Mouse (Mus musculus) embryonic facial prominence, embryonic 13.5 days (tissue): ENCODE results near the gene Itpr1. TPM values are rescaled to one million over a fixed set of nuclear protein-coding genes. Genes with fewer than 3 reads are reported as not detected.

ENCODE experiments used
- ATAC-seq: fragments of 200-750 bp; cut with Nextera tagmentation; 2 replicates; pipeline ENCODE4 v1.8.0; 2017; ENCODE audit warnings: low read depth; ENCODE audit not compliant: insufficient number of reproducible peaks, insufficient read depth, low FRiP score, low TSS enrichment
- H3K27ac ChIP-seq: fragments of 300-500 bp; sonication (generic); 2 replicates; pipeline ENCODE4 v1.5.1; 2015; ENCODE audit warnings: moderate library complexity, mild to moderate bottlenecking, inconsistent platforms
- H3K27me3 ChIP-seq: fragments of 300-500 bp; sonication (generic); 2 replicates; pipeline ENCODE4 v1.6.1; 2015; ENCODE audit warnings: mild to moderate bottlenecking, inconsistent platforms
- H3K36me3 ChIP-seq: fragments of 300-500 bp; sonication (generic); 2 replicates; pipeline ENCODE4 v1.6.1; 2015; ENCODE audit warnings: mild to moderate bottlenecking, inconsistent platforms
- H3K4me1 ChIP-seq: fragments of 300-500 bp; sonication (generic); 2 replicates; pipeline ENCODE4 v1.6.1; 2015; ENCODE audit warnings: inconsistent platforms
- H3K4me2 ChIP-seq: fragments of 300-500 bp; sonication (generic); 2 replicates; pipeline ENCODE4 v1.6.1; 2015; ENCODE audit warnings: moderate library complexity, mild to moderate bottlenecking, inconsistent platforms
- H3K4me3 ChIP-seq: fragments of 300-500 bp; sonication (generic); 2 replicates; pipeline ENCODE4 v1.5.1; 2015; ENCODE audit warnings: mild to moderate bottlenecking, inconsistent platforms
- H3K9ac ChIP-seq: fragments of 300-500 bp; sonication (generic); 2 replicates; pipeline ENCODE4 v1.6.1; 2015; ENCODE audit warnings: mild to moderate bottlenecking, inconsistent platforms
- H3K9me3 ChIP-seq: fragments of 300-500 bp; sonication (generic); 2 replicates; pipeline ENCODE4 v1.6.1; 2016; ENCODE audit warnings: inconsistent platforms
- WGBS: fragments of 180-500 bp; shearing (Covaris S2); methylation state at CpG from one replicate; pipeline ENCODE4 v1.1.7; 2015; ENCODE audit warnings: mixed read lengths; 5-methylcytosine and 5-hydroxymethylcytosine counted together
- polyA plus RNA-seq: library from polyadenylated mRNA; unstranded; fragments of >200 nt; fragmentation: Nextera tagmentation; extraction: Ambion mirVana; gene quantifications from 2 replicates; pipeline ENCODE4 v1.2.1, GENCODE M21; 2015

Itpr1 gene
- polyA plus RNA-seq, 1 experiment from 2014 or later: 7.8 TPM

GRCm38 (mm10) chr6:108379041-108379440 is 166.1 kb downstream of the Itpr1 start:
- 76% methylated on average over 3 of the region's 3 CpGs for WGBS
- H3K9ac ChIP-seq: no peak overlapping the region
- ATAC-seq: no peak

DNA sequence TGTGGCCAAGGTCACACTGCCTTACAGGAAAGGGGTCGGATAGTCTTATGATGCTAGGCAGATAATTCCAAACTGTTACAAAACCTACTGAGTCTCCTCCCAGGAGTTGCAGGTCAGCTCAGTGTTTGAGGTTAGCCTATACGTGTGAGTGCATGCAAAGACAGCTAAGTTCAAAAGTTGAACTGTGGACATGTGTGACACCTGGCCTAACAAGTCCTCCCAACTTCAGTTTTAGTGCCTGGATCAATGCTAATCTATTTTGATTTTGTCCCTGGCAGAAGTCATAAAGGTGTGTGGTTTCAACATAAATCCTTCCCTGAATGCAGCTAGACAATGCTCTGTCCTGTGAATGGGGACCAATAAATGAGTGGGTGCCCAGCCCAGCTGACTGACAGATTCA is 167.3 kb downstream of the Itpr1 start:
- Histone ChIP-seq H3K36me3 (peaks cover 37% of the 10 kb centered on the region), H3K9me3 (no peaks in the 10 kb centered on the region), H3K27ac (no peak overlapping the region), H3K27me3 (no peaks in the 10 kb centered on the region), H3K9ac (no peak overlapping the region), H3K4me1 (no peaks in the 10 kb centered on the region), H3K4me2 (no peak overlapping the region), H3K4me3 (no peak overlapping the region)
- WGBS: 71% methylated on average over 2 of the region's 2 CpGs
- ATAC-seq: no peak

More at GRCm38 (mm10) chr6:108379041-108379440, 166.1 kb downstream of the Itpr1 start:
- no peaks in the 10 kb centered on the region for H3K4me1 ChIP-seq
- peaks cover 35% of the 10 kb centered on the region for H3K36me3 ChIP-seq
- H3K9me3 ChIP-seq: no peaks in the 10 kb centered on the region
- no peaks in the 10 kb centered on the region for H3K27me3 ChIP-seq
- no peak overlapping the region for H3K4me3 ChIP-seq
- no peak overlapping the region for H3K27ac ChIP-seq
- H3K4me2 ChIP-seq: no peak overlapping the region

DNA sequence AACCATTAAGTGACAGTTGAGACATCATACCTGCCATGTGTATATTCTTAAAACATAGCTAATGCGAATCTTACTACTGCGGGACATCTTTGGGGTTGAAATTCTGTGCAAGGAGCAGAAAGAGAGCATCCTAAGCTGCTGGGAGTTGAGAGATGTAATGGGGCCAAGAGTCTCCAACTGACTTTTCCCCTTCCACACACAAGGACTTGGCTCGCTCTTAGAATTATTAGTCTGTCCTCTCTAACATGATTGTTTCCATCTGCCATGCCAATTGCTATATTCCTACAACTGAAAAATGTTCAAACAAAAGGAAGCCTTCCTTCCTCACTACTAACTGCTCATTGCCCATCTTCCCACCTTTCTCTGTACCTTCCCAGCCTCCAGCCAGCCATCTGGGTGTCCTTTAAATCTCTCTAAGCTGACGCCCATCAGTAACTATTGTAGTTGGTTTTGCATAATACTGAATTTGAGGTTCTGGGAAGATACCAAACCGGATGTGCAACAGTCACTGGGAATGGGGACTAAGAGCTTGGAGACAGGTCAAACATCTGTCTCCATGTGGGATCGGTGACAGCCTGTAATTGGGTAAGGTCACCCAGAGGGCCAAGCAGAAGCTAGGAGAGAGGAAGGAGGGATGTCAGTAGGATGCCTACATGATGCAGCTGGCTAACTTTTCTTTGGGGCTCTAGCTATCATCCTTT is 177.9 kb downstream of the Itpr1 start:
- no peak overlapping the region for H3K27ac ChIP-seq
- H3K9me3 ChIP-seq: no peaks in the 10 kb centered on the region
- H3K9ac ChIP-seq: no peak overlapping the region
- no peaks in the 10 kb centered on the region for H3K4me1 ChIP-seq
- no peaks in the 10 kb centered on the region for H3K27me3 ChIP-seq
- H3K4me2 ChIP-seq: no peak overlapping the region
- peaks cover 34% of the 10 kb centered on the region for H3K36me3 ChIP-seq
- 91% methylated on average over 6 of the region's 6 CpGs for WGBS
- no peak for ATAC-seq
- H3K4me3 ChIP-seq: no peak overlapping the region

DNA sequence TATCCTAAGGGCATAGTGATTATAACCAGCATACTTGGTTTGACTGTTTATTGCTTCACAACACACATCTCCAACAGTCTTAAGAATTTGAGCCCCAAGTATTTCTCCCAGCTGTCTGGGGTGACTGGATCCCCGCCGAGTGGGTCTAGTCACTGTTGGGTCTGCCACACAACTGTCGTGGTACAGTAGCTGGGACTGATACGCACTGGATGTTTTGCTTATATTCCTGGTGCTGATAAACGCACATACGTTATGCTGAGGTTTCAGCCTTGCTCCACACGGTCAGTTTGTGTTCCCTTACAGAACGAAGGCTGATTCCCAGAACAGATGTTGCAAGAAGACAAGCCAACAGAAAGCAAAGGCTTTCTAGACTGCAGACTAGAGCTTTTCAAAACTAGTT is 180.2 kb downstream of the Itpr1 start:
- 80% methylated on average over 8 of the region's 8 CpGs for WGBS
- H3K4me2 ChIP-seq: no peak overlapping the region
- H3K4me3 ChIP-seq: no peak overlapping the region
- H3K27ac ChIP-seq: no peak overlapping the region
- no peaks in the 10 kb centered on the region for H3K9me3 ChIP-seq
- H3K4me1 ChIP-seq: no peaks in the 10 kb centered on the region
- H3K9ac ChIP-seq: no peak overlapping the region
- peaks cover 46% of the 10 kb centered on the region for H3K36me3 ChIP-seq
- H3K27me3 ChIP-seq: no peaks in the 10 kb centered on the region
- ATAC-seq: no peak

- ATAC-seq: no peak
- H3K4me2 ChIP-seq: no peak overlapping the region
Measured at GRCm38 (mm10) chr6:108397956-108398355, 185.1 kb downstream of the Itpr1 start.

GRCm38 (mm10) chr6:108401412-108401955 is 188.6 kb downstream of the Itpr1 start:
- Histone ChIP-seq H3K9me3 (no peaks in the 10 kb centered on the region), H3K27me3 (no peaks in the 10 kb centered on the region), H3K4me1 (no peaks in the 10 kb centered on the region), H3K4me3 (no peak overlapping the region), H3K36me3 (peaks cover 58% of the 10 kb centered on the region), H3K9ac (no peak overlapping the region), H3K4me2 (no peak overlapping the region), H3K27ac (no peak overlapping the region)
- ATAC-seq: no peak
- 94% methylated on average over 10 of the region's 10 CpGs for WGBS

More at GRCm38 (mm10) chr6:108397956-108398355, 185.1 kb downstream of the Itpr1 start:
- H3K4me1 ChIP-seq: no peaks in the 10 kb centered on the region
- no peaks in the 10 kb centered on the region for H3K9me3 ChIP-seq
- 92% methylated on average over 3 of the region's 3 CpGs for WGBS
- H3K27me3 ChIP-seq: no peaks in the 10 kb centered on the region
- no peak overlapping the region for H3K9ac ChIP-seq
- no peak overlapping the region for H3K4me3 ChIP-seq
- H3K36me3 ChIP-seq: peaks cover 56% of the 10 kb centered on the region
- H3K27ac ChIP-seq: no peak overlapping the region

GRCm38 (mm10) chr6:108404736-108405135 is 191.8 kb downstream of the Itpr1 start:
- Histone ChIP-seq H3K4me2 (no peak overlapping the region), H3K9ac (no peak overlapping the region), H3K4me1 (no peaks in the 10 kb centered on the region), H3K4me3 (no peak overlapping the region), H3K27me3 (no peaks in the 10 kb centered on the region), H3K9me3 (no peaks in the 10 kb centered on the region), H3K27ac (no peak overlapping the region), H3K36me3 (peaks cover 47% of the 10 kb centered on the region; the same call in 1 of the 2 replicates)
- 88% methylated on average over 8 of the region's 8 CpGs for WGBS
- ATAC-seq: no peak

GRCm38 (mm10) chr6:108408053-108408452 is 195.2 kb downstream of the Itpr1 start:
- no peak overlapping the region for H3K27ac ChIP-seq
- no peaks in the 10 kb centered on the region for H3K9me3 ChIP-seq
- no peak overlapping the region for H3K9ac ChIP-seq
- H3K4me2 ChIP-seq: no peak overlapping the region
- H3K36me3 ChIP-seq: peaks cover 45% of the 10 kb centered on the region
- H3K4me1 ChIP-seq: no peaks in the 10 kb centered on the region
- no peak for ATAC-seq
- 95% methylated on average over 3 of the region's 3 CpGs for WGBS
- H3K27me3 ChIP-seq: no peaks in the 10 kb centered on the region
- H3K4me3 ChIP-seq: no peak overlapping the region

GRCm38 (mm10) chr6:108408726-108409125 is 195.8 kb downstream of the Itpr1 start:
- no peaks in the 10 kb centered on the region for H3K9me3 ChIP-seq
- H3K9ac ChIP-seq: no peak overlapping the region
- ATAC-seq: no peak
- H3K27ac ChIP-seq: no peak overlapping the region
- 91% methylated on average over 5 of the region's 5 CpGs for WGBS
- H3K4me3 ChIP-seq: no peak overlapping the region
- peaks cover 42% of the 10 kb centered on the region for H3K36me3 ChIP-seq
- H3K4me1 ChIP-seq: no peaks in the 10 kb centered on the region
- no peaks in the 10 kb centered on the region for H3K27me3 ChIP-seq
- H3K4me2 ChIP-seq: no peak overlapping the region

GRCm38 (mm10) chr6:108410771-108411170 is 197.9 kb downstream of the Itpr1 start:
- H3K9ac ChIP-seq: peak overlapping the region; percentile 3; the same call in 1 of the 2 replicates
- H3K4me2 ChIP-seq: no peak overlapping the region
- no peaks in the 10 kb centered on the region for H3K4me1 ChIP-seq
- no peak for ATAC-seq
- no peaks in the 10 kb centered on the region for H3K9me3 ChIP-seq
- H3K4me3 ChIP-seq: no peak overlapping the region
- 86% methylated on average over 16 of the region's 16 CpGs for WGBS
- H3K27ac ChIP-seq: no peak overlapping the region
- no peaks in the 10 kb centered on the region for H3K27me3 ChIP-seq
- peaks cover 35% of the 10 kb centered on the region for H3K36me3 ChIP-seq

DNA sequence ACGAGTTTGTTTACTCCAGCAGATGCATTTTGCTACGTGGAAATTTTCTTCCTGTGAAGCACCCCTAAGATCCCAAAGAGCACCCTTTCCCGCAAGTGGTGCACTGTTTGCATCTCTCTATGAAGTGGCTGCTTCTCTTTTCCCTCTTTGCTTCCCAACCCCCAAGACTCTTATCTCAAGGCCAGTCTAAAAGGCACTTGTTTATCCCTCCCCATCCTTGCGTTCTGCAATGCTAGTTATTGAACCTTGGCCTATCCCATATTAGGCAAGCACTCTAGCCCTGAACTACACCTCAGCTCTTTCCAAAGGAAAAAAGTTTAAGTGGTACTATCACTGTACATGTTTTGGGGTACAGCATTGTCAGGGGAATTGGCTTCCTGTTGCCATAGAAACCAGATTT is 198.3 kb downstream of the Itpr1 start:
- Histone ChIP-seq H3K27ac (no peak overlapping the region), H3K9me3 (no peaks in the 10 kb centered on the region), H3K9ac (no peak overlapping the region), H3K4me1 (no peaks in the 10 kb centered on the region), H3K36me3 (peaks cover 30% of the 10 kb centered on the region), H3K4me2 (no peak overlapping the region), H3K27me3 (no peaks in the 10 kb centered on the region), H3K4me3 (no peak overlapping the region)
- ATAC-seq: no peak
- 89% methylated on average over 4 of the region's 4 CpGs for WGBS

GRCm38 (mm10) chr6:108413006-108413405 is 200.1 kb downstream of the Itpr1 start:
- H3K27me3 ChIP-seq: no peaks in the 10 kb centered on the region
- no peak overlapping the region for H3K4me2 ChIP-seq
- 89% methylated on average over 8 of the region's 8 CpGs for WGBS

More at GRCm38 (mm10) chr6:108413006-108413405, 200.1 kb downstream of the Itpr1 start:
- Histone ChIP-seq H3K4me1 (no peaks in the 10 kb centered on the region), H3K9ac (no peak overlapping the region), H3K27ac (no peak overlapping the region), H3K36me3 (peaks cover 24% of the 10 kb centered on the region), H3K4me3 (no peak overlapping the region), H3K9me3 (no peaks in the 10 kb centered on the region)
- ATAC-seq: no peak
